Mouse (Mus musculus) hindbrain, embryonic 15.5 days (tissue): ENCODE results near the gene Tmem121. TPM values are rescaled to one million over a fixed set of nuclear protein-coding genes. Genes with fewer than 3 reads are reported as not detected.

Experiments
- ATAC-seq: fragments of 200-750 bp; cut with Nextera tagmentation; 2 replicates; pipeline ENCODE4 v1.8.0; 2017; ENCODE audit warnings: low read depth, moderate number of reproducible peaks, moderate TSS enrichment; ENCODE audit not compliant: low FRiP score
- H3K27ac ChIP-seq: fragments of 300-500 bp; sonication (generic); replicated peaks from 2 replicates; pipeline ENCODE4 v1.5.1; 2015; ENCODE audit warnings: mild to moderate bottlenecking, inconsistent platforms
- H3K27me3 ChIP-seq: fragments of 300-500 bp; sonication (generic); 2 replicates; pipeline ENCODE4 v1.6.1; 2015; ENCODE audit warnings: control low read depth, inconsistent platforms
- H3K36me3 ChIP-seq: fragments of 300-500 bp; sonication (generic); 2 replicates; pipeline ENCODE4 v1.6.1; 2015; ENCODE audit warnings: control low read depth, inconsistent platforms
- H3K4me1 ChIP-seq: fragments of 300-500 bp; sonication (generic); replicated peaks from 2 replicates; pipeline ENCODE4 v1.6.1; 2015; ENCODE audit warnings: control low read depth, inconsistent platforms
- H3K4me2 ChIP-seq: fragments of 300-500 bp; sonication (generic); 2 replicates; pipeline ENCODE4 v1.6.1; 2015; ENCODE audit warnings: moderate library complexity, mild to moderate bottlenecking, inconsistent platforms
- H3K4me3 ChIP-seq: fragments of 300-500 bp; sonication (generic); 2 replicates; pipeline ENCODE4 v1.5.1; 2015; ENCODE audit warnings: mild to moderate bottlenecking, inconsistent platforms
- H3K9ac ChIP-seq: fragments of 300-500 bp; sonication (generic); 2 replicates; pipeline ENCODE4 v1.6.1; 2015; ENCODE audit warnings: inconsistent platforms
- H3K9me3 ChIP-seq: fragments of 300-500 bp; sonication (generic); 2 replicates; pipeline ENCODE4 v1.6.1; 2016; ENCODE audit warnings: control low read depth, inconsistent platforms
- WGBS: fragments of 180-500 bp; shearing (Covaris S2); methylation state at CpG from one replicate; pipeline ENCODE4 v1.1.7; 2015; 5-methylcytosine and 5-hydroxymethylcytosine counted together
- polyA plus RNA-seq: library from polyadenylated mRNA; unstranded; fragments of >200 nt; fragmentation: Nextera tagmentation; extraction: Ambion mirVana; gene quantifications from 2 replicates; pipeline ENCODE4 v1.2.1, GENCODE M21; 2015

The Tmem121 gene
- polyA plus RNA-seq, 1 experiment from 2014 or later, result 49.8 TPM

- WGBS, result 2% methylated on average over 35 of the region's 36 CpGs
- H3K4me3 ChIP-seq, result peak overlapping the region; percentile 33
- H3K4me1 ChIP-seq, result peaks cover 36% of the 10 kb centered on the region
- 0 out of 2 replicates have a peak overlapping the region, but pooled peaks have one; percentile 2 for H3K9ac ChIP-seq
- H3K36me3 ChIP-seq, result no peaks in the 10 kb centered on the region
- peak overlapping the region; percentile 61 for H3K4me2 ChIP-seq
- no peak overlapping the region for H3K27ac ChIP-seq
- no peaks in the 10 kb centered on the region for H3K9me3 ChIP-seq
- no peak for ATAC-seq
- peaks cover 21% of the 10 kb centered on the region for H3K27me3 ChIP-seq
Measured at GRCm38 (mm10) chr12:113151661-113152271, 34.0 kb upstream of the Tmem121 start.

DNA sequence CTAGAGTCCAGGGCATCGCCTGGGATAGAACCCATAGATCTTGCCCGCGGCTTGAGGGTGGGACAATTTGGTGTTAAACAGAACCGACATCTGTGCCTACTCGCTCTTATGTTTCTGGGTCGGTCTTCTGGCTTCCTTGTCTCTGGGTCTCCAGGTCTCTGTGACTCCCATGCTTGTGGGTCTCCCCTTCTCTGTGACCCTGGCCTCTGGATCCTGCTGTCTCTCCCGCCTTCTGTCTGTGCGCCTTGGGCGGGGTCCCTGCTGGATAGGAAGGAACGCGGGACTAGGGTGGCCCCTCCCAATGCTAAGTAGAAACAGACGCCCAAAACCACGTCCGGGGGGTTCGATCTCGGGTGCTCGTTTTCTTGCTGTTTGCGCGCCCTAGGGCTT is 33.5 kb upstream of the Tmem121 start:
- H3K36me3 ChIP-seq, result no peaks in the 10 kb centered on the region
- no peak overlapping the region for H3K9ac ChIP-seq
- no peak overlapping the region for H3K27ac ChIP-seq
- H3K4me3 ChIP-seq, result peak overlapping the region; percentile 33
- H3K27me3 ChIP-seq, result peaks cover 21% of the 10 kb centered on the region
- ATAC-seq, result no peak
- WGBS, result 31% methylated on average over 19 of the region's 19 CpGs
- H3K4me2 ChIP-seq, result peak overlapping the region; percentile 61
- H3K9me3 ChIP-seq, result no peaks in the 10 kb centered on the region
- H3K4me1 ChIP-seq, result peaks cover 40% of the 10 kb centered on the region

- ATAC-seq, result no peak
- Histone ChIP-seq H3K4me3 (no peak overlapping the region), H3K36me3 (no peaks in the 10 kb centered on the region), H3K27ac (no peak overlapping the region), H3K9me3 (no peaks in the 10 kb centered on the region), H3K27me3 (peaks cover 21% of the 10 kb centered on the region), H3K9ac (no peak overlapping the region), H3K4me1 (peaks cover 35% of the 10 kb centered on the region), H3K4me2 (no peak overlapping the region)
- 86% methylated on average over 6 of the region's 6 CpGs for WGBS
Measured at GRCm38 (mm10) chr12:113152991-113153525, 32.7 kb upstream of the Tmem121 start.

- no peaks in the 10 kb centered on the region for H3K9me3 ChIP-seq
- no peaks in the 10 kb centered on the region for H3K36me3 ChIP-seq
- H3K4me1 ChIP-seq, result peaks cover 29% of the 10 kb centered on the region
- WGBS, result 96% methylated on average over 7 of the region's 7 CpGs
- no peak overlapping the region for H3K4me2 ChIP-seq
- H3K27me3 ChIP-seq, result peaks cover 21% of the 10 kb centered on the region
- no peak overlapping the region for H3K27ac ChIP-seq
- no peak overlapping the region for H3K4me3 ChIP-seq
- no peak overlapping the region for H3K9ac ChIP-seq
- no peak for ATAC-seq
Measured at GRCm38 (mm10) chr12:113153971-113154370, 31.8 kb upstream of the Tmem121 start.

DNA sequence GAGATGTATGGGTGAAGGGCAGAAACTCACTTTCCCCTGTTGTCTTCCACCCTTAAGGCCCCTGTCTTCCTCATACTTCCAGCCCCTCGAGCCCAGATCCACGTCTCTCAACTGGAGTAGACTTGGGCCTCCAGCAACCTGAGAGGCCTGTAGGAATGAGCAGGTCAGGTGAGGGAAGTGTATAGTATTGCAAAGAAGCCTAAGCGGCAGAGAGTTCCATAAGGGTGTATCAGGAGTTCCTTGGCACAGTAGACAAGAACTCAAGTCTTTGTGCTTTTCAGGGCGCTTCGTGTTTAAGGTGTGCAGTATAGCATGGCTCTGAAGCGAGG is 31.0 kb upstream of the Tmem121 start:
- Histone ChIP-seq H3K9ac (no peak overlapping the region), H3K36me3 (no peaks in the 10 kb centered on the region), H3K27me3 (peaks cover 21% of the 10 kb centered on the region), H3K27ac (no peak overlapping the region), H3K4me1 (peaks cover 29% of the 10 kb centered on the region), H3K4me2 (peak overlapping the region; percentile 68), H3K9me3 (no peaks in the 10 kb centered on the region), H3K4me3 (peak overlapping the region; percentile 82; the same call in 1 of the 2 replicates)
- no peak for ATAC-seq
- WGBS, result 85% methylated on average over 6 of the region's 6 CpGs

GRCm38 (mm10) chr12:113155076-113155771 is 30.5 kb upstream of the Tmem121 start:
- Histone ChIP-seq H3K9ac (peak overlapping the region; percentile 46), H3K4me3 (peak overlapping the region; percentile 82), H3K27me3 (peaks cover 21% of the 10 kb centered on the region), H3K4me1 (peaks cover 29% of the 10 kb centered on the region), H3K4me2 (peak overlapping the region; percentile 68), H3K27ac (peak overlapping the region; percentile 79), H3K36me3 (no peaks in the 10 kb centered on the region), H3K9me3 (no peaks in the 10 kb centered on the region)
- 3% methylated on average over 32 of the region's 32 CpGs for WGBS
- 0 out of 2 replicates have a peak, but pooled peaks have one; percentile 0 for ATAC-seq

GRCm38 (mm10) chr12:113155887-113156539 is 29.7 kb upstream of the Tmem121 start, which contains the start of gene Tedc1:
Gene Tedc1, plus strand, starts transcription at chr12:113156421.
- H3K4me3 ChIP-seq, result peak within 1 kb of the TSS; percentile 82
- peak within 1 kb of the TSS; percentile 79 for H3K27ac ChIP-seq
- H3K36me3 ChIP-seq, result no peaks in the 10 kb centered on the region
- H3K9me3 ChIP-seq, result no peaks in the 10 kb centered on the region
- peak; percentile 97 for ATAC-seq
- H3K4me1 ChIP-seq, result peaks cover 29% of the 10 kb centered on the region
- under 1% methylated on average over 46 of the region's 46 CpGs for WGBS
- H3K9ac ChIP-seq, result peak within 1 kb of the TSS; percentile 46
- H3K27me3 ChIP-seq, result peaks cover 13% of the 10 kb centered on the region
- peak within 1 kb of the TSS; percentile 97 for H3K4me2 ChIP-seq

DNA sequence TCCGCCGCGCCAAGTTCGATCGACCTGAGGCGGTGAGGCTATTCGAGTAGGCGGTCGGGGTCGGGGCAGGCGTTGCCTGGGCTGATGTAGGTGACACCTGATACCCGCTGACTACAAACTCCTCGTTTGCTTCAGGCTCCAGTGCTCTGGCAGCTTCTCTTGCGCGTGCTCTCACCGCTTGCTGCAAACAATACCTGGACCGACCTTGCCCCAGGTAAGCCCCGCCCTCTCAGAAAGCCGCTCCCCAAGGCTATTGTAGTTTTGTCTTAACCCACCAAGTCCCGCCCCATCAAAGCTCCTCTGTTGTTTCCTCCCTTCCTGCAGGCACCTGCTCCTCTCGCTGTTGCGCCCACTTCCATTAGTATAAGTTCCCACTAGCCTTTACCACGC is 29.2 kb upstream of the Tmem121 start:
- peak overlapping the region; percentile 82 for H3K4me3 ChIP-seq
- no peaks in the 10 kb centered on the region for H3K9me3 ChIP-seq
- ATAC-seq, result no peak
- peaks cover 27% of the 10 kb centered on the region for H3K4me1 ChIP-seq
- no peak overlapping the region; the same call in 1 of the 2 replicates for H3K27ac ChIP-seq
- H3K27me3 ChIP-seq, result peaks cover 8% of the 10 kb centered on the region
- H3K9ac ChIP-seq, result peak overlapping the region; percentile 44
- H3K36me3 ChIP-seq, result no peaks in the 10 kb centered on the region
- under 1% methylated on average over 23 of the region's 23 CpGs for WGBS
- peak overlapping the region; percentile 97 for H3K4me2 ChIP-seq

DNA sequence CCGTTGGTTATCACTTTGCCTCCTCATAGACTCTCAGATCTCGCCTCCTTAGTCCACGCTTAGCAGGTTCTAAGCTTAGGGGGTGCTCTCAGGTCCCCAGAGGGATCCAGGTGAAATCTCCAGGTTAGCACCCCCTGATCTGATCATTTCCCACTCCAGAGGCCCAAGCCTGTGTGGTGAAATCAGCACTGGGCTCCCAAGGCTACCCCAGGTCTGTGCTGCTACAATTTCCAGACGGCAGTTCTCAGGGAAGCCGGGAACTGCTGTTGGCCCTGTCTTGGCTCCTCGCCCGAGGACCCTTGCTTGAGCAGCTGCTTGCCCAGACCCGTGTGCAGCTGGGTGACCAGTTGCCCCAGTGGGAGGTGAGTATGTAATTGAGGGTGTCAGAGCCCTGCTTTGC is 28.7 kb upstream of the Tmem121 start:
- Histone ChIP-seq H3K4me3 (peak overlapping the region; percentile 82), H3K27ac (no peak overlapping the region), H3K9ac (peak overlapping the region; percentile 44; the same call in 1 of the 2 replicates), H3K9me3 (no peaks in the 10 kb centered on the region), H3K27me3 (peaks cover 6% of the 10 kb centered on the region; the same call in 1 of the 2 replicates), H3K36me3 (no peaks in the 10 kb centered on the region), H3K4me1 (peaks cover 23% of the 10 kb centered on the region), H3K4me2 (peak overlapping the region; percentile 97)
- WGBS, result 35% methylated on average over 8 of the region's 8 CpGs
- ATAC-seq, result no peak

DNA sequence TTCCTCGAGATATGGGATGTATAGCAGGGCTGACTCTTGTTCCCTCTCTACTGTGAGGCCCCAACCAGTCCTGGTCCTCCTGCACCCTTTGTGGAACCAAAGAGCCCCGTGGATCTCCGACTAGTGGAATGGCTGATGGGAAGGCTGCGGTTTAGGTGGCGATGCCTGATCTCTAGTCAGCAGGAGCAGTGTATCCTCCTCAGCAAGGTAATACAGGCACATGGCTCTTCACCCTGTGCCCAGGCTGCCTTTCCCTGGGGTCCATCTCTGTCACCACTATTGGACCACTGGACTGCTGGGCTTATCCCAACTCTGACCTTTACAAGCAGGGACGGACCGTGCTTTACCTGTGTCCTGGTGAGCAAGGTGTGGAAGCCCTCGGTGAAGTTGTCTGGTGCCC is 28.2 kb upstream of the Tmem121 start:
- no peak overlapping the region for H3K9ac ChIP-seq
- no peak overlapping the region for H3K4me3 ChIP-seq
- no peaks in the 10 kb centered on the region for H3K36me3 ChIP-seq

GRCm38 (mm10) chr12:113157971-113158370 is 27.8 kb upstream of the Tmem121 start:
- peaks cover 23% of the 10 kb centered on the region for H3K4me1 ChIP-seq
- no peak overlapping the region for H3K9ac ChIP-seq
- H3K27me3 ChIP-seq, result peaks cover 2% of the 10 kb centered on the region; the same call in 1 of the 2 replicates
- H3K4me2 ChIP-seq, result no peak overlapping the region
- no peak overlapping the region for H3K27ac ChIP-seq
- H3K36me3 ChIP-seq, result no peaks in the 10 kb centered on the region
- WGBS, result 88% methylated on average over 8 of the region's 8 CpGs
- no peaks in the 10 kb centered on the region for H3K9me3 ChIP-seq
- H3K4me3 ChIP-seq, result no peak overlapping the region
- no peak for ATAC-seq

More for the DNA sequence above, 28.2 kb upstream of the Tmem121 start:
- WGBS, result 93% methylated on average over 8 of the region's 8 CpGs
- ATAC-seq, result no peak
- Histone ChIP-seq H3K4me2 (no peak overlapping the region), H3K27me3 (peaks cover 6% of the 10 kb centered on the region; the same call in 1 of the 2 replicates), H3K27ac (no peak overlapping the region), H3K9me3 (no peaks in the 10 kb centered on the region), H3K4me1 (peaks cover 21% of the 10 kb centered on the region)

GRCm38 (mm10) chr12:113163561-113164006 is 22.1 kb upstream of the Tmem121 start:
- Histone ChIP-seq H3K36me3 (no peaks in the 10 kb centered on the region), H3K4me2 (no peak overlapping the region), H3K4me3 (no peak overlapping the region), H3K27me3 (no peaks in the 10 kb centered on the region), H3K9ac (no peak overlapping the region), H3K9me3 (no peaks in the 10 kb centered on the region), H3K4me1 (peaks cover 4% of the 10 kb centered on the region; the same call in 1 of the 2 replicates), H3K27ac (peak overlapping the region; percentile 86)
- WGBS, result 58% methylated on average over 11 of the region's 11 CpGs
- ATAC-seq, result peak; percentile 88
